Mouse (Mus musculus) heart, embryonic 10.5 days (tissue): ENCODE data around the gene Zfp580. TPM values are rescaled to one million over a fixed set of nuclear protein-coding genes. Genes with fewer than 3 reads are reported as not detected.

Source experiments
- DNase-seq: peaks from one replicate; pipeline ENCODE4 v3.0.0-alpha.2; 2017; ENCODE audit warnings: low spot score
- H3K27ac ChIP-seq: fragments of 300-500 bp; sonication (generic); 2 replicates; pipeline ENCODE4 v1.5.1; 2016; ENCODE audit warnings: mild to moderate bottlenecking
- H3K27me3 ChIP-seq: fragments of 300-500 bp; sonication (generic); 2 replicates; pipeline ENCODE4 v1.6.1; 2016; ENCODE audit warnings: mild to moderate bottlenecking; ENCODE audit not compliant: poor library complexity, insufficient read depth, severe bottlenecking
- H3K36me3 ChIP-seq: fragments of 300-500 bp; sonication (generic); 2 replicates; pipeline ENCODE4 v1.6.1; 2016; ENCODE audit warnings: mild to moderate bottlenecking, moderate library complexity
- H3K4me1 ChIP-seq: fragments of 300-500 bp; sonication (generic); 2 replicates; pipeline ENCODE4 v1.6.1; 2016; ENCODE audit warnings: mild to moderate bottlenecking
- H3K4me3 ChIP-seq: fragments of 300-500 bp; sonication (generic); 2 replicates; pipeline ENCODE4 v1.5.1; 2016; ENCODE audit warnings: mild to moderate bottlenecking, moderate library complexity
- H3K9me3 ChIP-seq: fragments of 300-500 bp; sonication (generic); 2 replicates; pipeline ENCODE4 v1.6.1; 2016; ENCODE audit warnings: mild to moderate bottlenecking, moderate library complexity
- WGBS: fragments of 180-500 bp; shearing (Covaris S2); methylation state at CpG from one replicate; pipeline ENCODE4 v1.1.7; 2016; 5-methylcytosine and 5-hydroxymethylcytosine counted together
- polyA plus RNA-seq: library from polyadenylated mRNA; unstranded; fragments of >200 nt; fragmentation: Nextera tagmentation; extraction: Ambion mirVana; gene quantifications from 2 replicates; pipeline ENCODE4 v1.2.1, GENCODE M21; 2016

Zfp580 gene
- polyA plus RNA-seq, 1 experiment from 2014 or later: 21.4 TPM

DNA sequence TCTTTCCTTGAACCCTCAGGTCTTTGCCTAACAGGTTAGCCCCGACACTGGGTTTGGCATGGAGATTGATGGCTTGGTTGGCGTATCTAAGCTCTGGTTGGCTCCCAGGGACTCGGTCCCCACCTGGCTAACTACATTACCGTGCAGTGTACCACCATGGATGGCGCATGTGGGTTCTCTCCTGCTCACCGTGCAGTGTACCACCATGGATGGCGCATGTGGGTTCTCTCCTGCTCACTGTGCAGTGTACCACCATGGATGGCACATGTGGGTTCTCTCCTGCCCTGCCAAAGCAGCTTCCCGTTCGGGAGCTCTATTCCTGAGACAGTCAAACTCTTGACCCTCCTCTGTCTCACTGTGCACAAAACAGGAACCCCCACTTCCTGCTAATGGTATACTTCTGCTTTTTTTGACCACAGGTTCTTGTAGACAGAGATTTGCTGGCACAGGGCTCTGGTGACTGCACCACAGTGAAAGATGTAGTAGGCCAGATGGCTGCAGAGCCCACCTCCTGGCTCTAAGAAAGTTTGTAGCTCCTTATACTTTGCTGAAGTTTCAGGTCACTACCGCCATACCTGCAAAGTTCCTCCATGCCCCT lies 49.8 kb downstream of the Zfp580 start:
- 84% methylated on average over 10 of the region's 10 CpGs for WGBS
- H3K27ac ChIP-seq: no peak overlapping the region
- H3K9me3 ChIP-seq: no peaks in the 10 kb centered on the region
- no peak for DNase-seq
- H3K36me3 ChIP-seq: peaks cover 31% of the 10 kb centered on the region
- no peak overlapping the region for H3K4me3 ChIP-seq
- no peaks in the 10 kb centered on the region for H3K27me3 ChIP-seq
- no peaks in the 10 kb centered on the region for H3K4me1 ChIP-seq

DNA sequence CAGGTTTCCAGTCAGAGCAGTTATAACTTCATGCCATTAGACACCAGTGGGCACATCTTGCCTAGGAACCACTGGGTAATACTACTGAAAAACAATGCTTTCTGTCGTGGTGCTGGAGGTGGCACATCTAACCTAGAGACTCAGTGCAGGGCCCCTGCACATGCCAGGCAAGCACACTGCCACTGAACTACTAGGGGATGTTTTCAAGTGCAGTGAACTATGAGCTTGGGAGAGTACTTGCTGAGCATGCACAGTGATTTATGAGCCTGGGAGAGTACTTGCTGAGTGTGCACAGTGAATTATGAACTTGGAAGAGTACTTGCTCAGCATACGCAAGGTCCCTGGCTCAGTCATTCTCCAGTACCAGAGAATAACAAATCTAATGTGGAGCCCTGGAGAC lies 51.2 kb downstream of the Zfp580 start:
- Histone ChIP-seq H3K9me3 (no peaks in the 10 kb centered on the region), H3K27ac (no peak overlapping the region), H3K4me3 (no peak overlapping the region), H3K36me3 (peaks cover 17% of the 10 kb centered on the region), H3K4me1 (no peaks in the 10 kb centered on the region), H3K27me3 (no peaks in the 10 kb centered on the region)
- no peak for DNase-seq
- WGBS: 79% methylated on average over 2 of the region's 2 CpGs

Other genes with a start within 250 kb of the Zfp580 start
- gene Ube2s, start 238.9 kb upstream of the Zfp580 start, polyA plus RNA-seq: 337 and 447 TPM in 2 replicates
- 0.14 TPM in 1 of 2 replicates, not detected in the other for gene Shisa7, start 206.8 kb upstream of the Zfp580 start, polyA plus RNA-seq
- gene Isoc2b, start 181.3 kb upstream of the Zfp580 start, polyA plus RNA-seq: 3.9 TPM in 2 replicates
- 1.3 TPM in 2 replicates for gene Isoc2a, start 174.4 kb upstream of the Zfp580 start, polyA plus RNA-seq
- gene Gm36210, start 145.0 kb upstream of the Zfp580 start, polyA plus RNA-seq: 0.18 and 0.36 TPM in 2 replicates
- 2.9 and 3.5 TPM in 2 replicates for gene Zfp628, start 136.3 kb upstream of the Zfp580 start, polyA plus RNA-seq
- 4.3 and 5.5 TPM in 2 replicates for gene Nat14, start 129.5 kb upstream of the Zfp580 start, polyA plus RNA-seq
- 1.2 and 1.6 TPM in 2 replicates for gene Ssc5d, start 125.8 kb upstream of the Zfp580 start, polyA plus RNA-seq
- 1.8 and 2.3 TPM in 2 replicates for gene Sbk2, start 87.1 kb upstream of the Zfp580 start, polyA plus RNA-seq
- gene Sbk3, start 80.4 kb upstream of the Zfp580 start, polyA plus RNA-seq: 0.39 and 0.43 TPM in 2 replicates
- 21.6 and 29.2 TPM in 2 replicates for gene Zfp579, start 55.4 kb upstream of the Zfp580 start, polyA plus RNA-seq
- gene Zfp524, start 37.1 kb upstream of the Zfp580 start, polyA plus RNA-seq: 10.0 and 11.4 TPM in 2 replicates
- gene Fiz1, start 36.8 kb upstream of the Zfp580 start, polyA plus RNA-seq: 36.1 and 43.5 TPM in 2 replicates
- 0.72 TPM in 1 of 2 replicates, not detected in the other for gene Gm44973, start 36.0 kb upstream of the Zfp580 start, polyA plus RNA-seq
- 3.8 and 4.4 TPM in 2 replicates for gene Zfp865, start 31.2 kb upstream of the Zfp580 start, polyA plus RNA-seq
- 1.4 and 4.7 TPM in 2 replicates for gene Ccdc106, start 31.0 kb upstream of the Zfp580 start, polyA plus RNA-seq
- not detected in 2 replicates for gene 4632433K11Rik, start 17.4 kb upstream of the Zfp580 start, polyA plus RNA-seq
- 3.9 and 4.5 TPM in 2 replicates for gene Zfp784, start 13.1 kb upstream of the Zfp580 start, polyA plus RNA-seq
- gene U2af2, start 10.6 kb downstream of the Zfp580 start, polyA plus RNA-seq: 107 and 121 TPM in 2 replicates
- 53.8 and 57.3 TPM in 2 replicates for gene Epn1, start 28.7 kb downstream of the Zfp580 start, polyA plus RNA-seq
- not detected in 2 replicates for gene Rfpl4, start 65.4 kb downstream of the Zfp580 start, polyA plus RNA-seq
- 0.88 and 1.9 TPM in 2 replicates for gene Rasl2-9, start 74.4 kb downstream of the Zfp580 start, polyA plus RNA-seq
- gene Vmn1r55, start 98.1 kb downstream of the Zfp580 start, polyA plus RNA-seq: not detected in 2 replicates
- gene Vmn1r56, start 145.2 kb downstream of the Zfp580 start, polyA plus RNA-seq: not detected in 2 replicates
- not detected in 2 replicates for gene Vmn1r57, start 167.0 kb downstream of the Zfp580 start, polyA plus RNA-seq